In genomic region chr6:28351066-28351465, GRCm38 (mm10) we compare ENCODE assay signal across 17 mouse cellular contexts. TPM values are rescaled to one million over a fixed set of nuclear protein-coding genes. Genes with fewer than 3 reads are reported as not detected.
DNase-seq lines count a peak whose midpoint lies in the region; ATAC-seq lines count a peak whose summit lies in the region.
"Had no signal": no experiment of that assay in that cellular context is flagged by ENCODE, and none has a peak within 500 bp of the region (broad histone marks: within the 10 kb centered on the region; RNA-seq: fewer than 3 reads in every experiment).

No protein-coding gene starts in this region.

- ATAC-seq in activated CD4-positive, CD25-positive, alpha-beta regulatory T cell, adult 4 months, result no peak
- ATAC-seq: lung, postnatal 0 days had no signal

- peak; percentile 3 for DNase-seq in lung, postnatal 36 days
- DNase-seq in lung, postnatal 10 days, result no peak
- DNase-seq in CD4-positive helper T cell, adult 2 months (ENCODE audit: low read depth, low spot score), result peak; percentile 79
- DNase-seq in brain, adult 2 months (ENCODE audit: low read depth, low spot score), result peak; percentile 10
- DNase-seq in thymus, postnatal 10 days (ENCODE audit: low spot score in 2 of 2), result peak; percentile 25 to 39
- DNase-seq in MN1 (ENCODE audit: low spot score), result no peak
- DNase-seq: B cell, adult 2 months; cerebellum, postnatal 10 days; heart, postnatal 10 days; kidney, adult 18-20 months; kidney, postnatal 14 days; left cerebral cortex, postnatal 4 days; liver; right cerebral cortex, postnatal 14 days; spleen, adult 18-20 months had no signal

RNA-seq across cellular contexts. Expression of gene Zfp800, which starts 46.7 kb away (rescaled TPM):
- polyA plus RNA-seq in activated CD4-positive, CD25-positive, alpha-beta regulatory T cell, adult 4 months (2017; shearing (Covaris generic)), result 10 to 100 TPM; 25.2 to 29.9 TPM

Comparison
In these comparisons a context has a peak if more than half of its experiments do, and no peak if none do; other contexts are left out.
1. DNase-seq: peak in lung, postnatal 36 days (single experiment), CD4-positive helper T cell, adult 2 months (single experiment), brain, adult 2 months (single experiment) and thymus, postnatal 10 days (2 of 2); none in lung, postnatal 10 days (single experiment) and MN1 (single experiment).